Mouse (Mus musculus) left cerebral cortex, adult 11 months (tissue): ENCODE measurements around the gene Aim2.
A peak's percentile ranks its signal among the peaks of the same experiment; 100 is the strongest.

Experiments
- DNase-seq: peaks from one replicate; pipeline ENCODE4 v3.0.0; 2022; ENCODE audit warnings: low spot score

Gene Aim2

GRCm38 (mm10) chr1:173391754-173392153, 41.1 kb downstream of the Aim2 start:
- no peak for DNase-seq

GRCm38 (mm10) chr1:173398323-173398970, 47.8 kb downstream of the Aim2 start:
- DNase-seq = peak; percentile 22

- no peak for DNase-seq
Observed at GRCm38 (mm10) chr1:173404696-173405309, 54.1 kb downstream of the Aim2 start.

GRCm38 (mm10) chr1:173409066-173409465, 58.4 kb downstream of the Aim2 start:
- no peak for DNase-seq

GRCm38 (mm10) chr1:173411863-173412262, 61.2 kb downstream of the Aim2 start:
- no peak for DNase-seq

- no peak for DNase-seq
Observed at GRCm38 (mm10) chr1:173414631-173415030, 64.0 kb downstream of the Aim2 start.

- no peak for DNase-seq
Observed at GRCm38 (mm10) chr1:173418516-173418915, 67.8 kb downstream of the Aim2 start.

GRCm38 (mm10) chr1:173418936-173419621, 68.4 kb downstream of the Aim2 start:
- no peak for DNase-seq

GRCm38 (mm10) chr1:173420374-173420773, 69.7 kb downstream of the Aim2 start:
- no peak for DNase-seq

GRCm38 (mm10) chr1:173426345-173426744, 75.7 kb downstream of the Aim2 start:
- no peak for DNase-seq

GRCm38 (mm10) chr1:173427385-173427784, 76.7 kb downstream of the Aim2 start:
- DNase-seq = no peak

GRCm38 (mm10) chr1:173429995-173430699, 79.5 kb downstream of the Aim2 start:
- DNase-seq = no peak

GRCm38 (mm10) chr1:173432411-173432810, 81.7 kb downstream of the Aim2 start:
- DNase-seq = no peak

- DNase-seq = no peak
Observed at GRCm38 (mm10) chr1:173437161-173437953, 86.7 kb downstream of the Aim2 start.

- DNase-seq = no peak
Observed at GRCm38 (mm10) chr1:173440681-173441080, 90.0 kb downstream of the Aim2 start.

GRCm38 (mm10) chr1:173441210-173441609, 90.5 kb downstream of the Aim2 start:
- no peak for DNase-seq

GRCm38 (mm10) chr1:173443061-173443460, 92.4 kb downstream of the Aim2 start:
- no peak for DNase-seq

GRCm38 (mm10) chr1:173447067-173447466, 96.4 kb downstream of the Aim2 start:
- DNase-seq = no peak

- DNase-seq = no peak
Observed at GRCm38 (mm10) chr1:173450621-173451020, 99.9 kb downstream of the Aim2 start.

- no peak for DNase-seq
Observed at GRCm38 (mm10) chr1:173451665-173452064, 101.0 kb downstream of the Aim2 start.

- DNase-seq = peak; percentile 39
Observed at GRCm38 (mm10) chr1:173456139-173456754, 105.6 kb downstream of the Aim2 start.
